Mouse (Mus musculus) MEL (cell line): Measurements from ENCODE around the gene Naa16.
A peak's percentile ranks its signal among the peaks of the same experiment; 100 is the strongest.

ENCODE experiments used
- EP300 ChIP-seq, 2 experiments: IDR thresholded peaks; 2 replicates each; pipeline ENCODE4 v1.6.1; 2011; ENCODE audit warnings: improper control_type of control experiment in 2 of 2, low read length in 2 of 2, low read depth in 1 of 2, mild to moderate bottlenecking in 1 of 2
- GATA1 ChIP-seq: IDR thresholded peaks from 2 replicates; pipeline ENCODE4 v1.6.1; 2011; ENCODE audit warnings: low read depth, low read length, improper control_type of control experiment
- POLR2AphosphoS5 ChIP-seq: IDR thresholded peaks from 2 replicates; pipeline ENCODE4 v1.6.1; 2012; ENCODE audit warnings: low read depth, borderline replicate concordance, mild to moderate bottlenecking, inconsistent platforms, low read length, moderate library complexity, mixed read lengths
- RAD21 ChIP-seq: IDR thresholded peaks from 2 replicates; pipeline ENCODE4 v1.6.1; 2011; ENCODE audit warnings: mild to moderate bottlenecking, low read depth, low read length, improper control_type of control experiment

DNA sequence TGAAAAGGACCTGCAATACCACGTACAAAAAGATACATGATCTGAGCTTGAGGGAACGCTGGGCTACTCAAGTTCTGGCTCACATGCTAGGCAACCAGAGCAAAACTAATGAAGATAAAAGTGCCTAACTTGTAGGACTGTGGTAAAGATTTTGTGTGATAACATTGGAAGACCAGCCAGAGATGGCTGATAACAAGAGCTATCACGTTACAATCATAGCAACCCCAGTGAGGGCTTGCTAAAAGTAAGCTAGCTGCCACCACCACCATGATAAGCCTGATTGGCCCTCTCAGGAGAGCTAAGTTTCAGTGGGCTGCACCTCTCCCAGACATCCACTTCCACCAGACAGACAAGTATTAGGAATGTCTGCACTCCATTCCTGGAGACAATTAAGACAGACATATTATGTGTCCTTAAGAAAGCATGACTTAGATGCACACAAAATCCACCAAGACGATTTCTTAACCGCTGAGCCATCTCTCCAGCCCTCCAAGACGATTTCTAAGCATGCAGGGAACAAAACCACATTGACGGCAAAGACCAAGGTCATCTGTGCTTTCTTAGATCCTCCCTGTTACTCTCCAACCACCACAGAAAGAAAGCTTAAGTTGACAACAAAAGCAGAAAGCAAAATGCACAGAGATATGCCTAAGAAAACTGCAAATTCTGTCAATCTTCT is 92.1 kb downstream of the Naa16 start:
- TF ChIP-seq GATA1, result peak; percentile 26; the same call in 1 of the 2 replicates
- no peak for TF ChIP-seq EP300 (IDR thresholded peaks at IDR 0.05; ENCODE audit: low read depth in 1 of 2, low read length in 2 of 2)
- TF ChIP-seq POLR2AphosphoS5, result no peak
- no peak for TF ChIP-seq RAD21
